Mouse (Mus musculus) heart, embryonic 13.5 days (tissue): ENCODE measurements around the gene Ptn. TPM values are rescaled to one million over a fixed set of nuclear protein-coding genes. Genes with fewer than 3 reads are reported as not detected.
A peak's percentile ranks its signal among the peaks of the same experiment; 100 is the strongest.

Experiments used
- ATAC-seq: fragments of 200-750 bp; cut with Nextera tagmentation; 2 replicates; pipeline ENCODE4 v1.8.0; 2017; ENCODE audit warnings: moderate TSS enrichment; ENCODE audit not compliant: insufficient number of reproducible peaks, low FRiP score, low TSS enrichment; ENCODE audit errors: extremely low read depth
- H3K27ac ChIP-seq: fragments of 300-500 bp; sonication (generic); replicated peaks from 2 replicates; pipeline ENCODE4 v1.5.1; 2015; ENCODE audit warnings: moderate library complexity, mild to moderate bottlenecking, inconsistent platforms
- H3K27me3 ChIP-seq: fragments of 300-500 bp; sonication (generic); replicated peaks from 2 replicates; pipeline ENCODE4 v1.6.1; 2015; ENCODE audit warnings: mild to moderate bottlenecking, inconsistent platforms
- H3K36me3 ChIP-seq: fragments of 300-500 bp; sonication (generic); 2 replicates; pipeline ENCODE4 v1.6.1; 2015; ENCODE audit warnings: mild to moderate bottlenecking, inconsistent platforms
- H3K4me1 ChIP-seq: fragments of 300-500 bp; sonication (generic); 2 replicates; pipeline ENCODE4 v1.6.1; 2015; ENCODE audit warnings: inconsistent platforms
- H3K4me2 ChIP-seq: fragments of 300-500 bp; sonication (generic); 2 replicates; pipeline ENCODE4 v1.6.1; 2015; ENCODE audit warnings: inconsistent platforms, mild to moderate bottlenecking, moderate library complexity
- H3K4me3 ChIP-seq: fragments of 300-500 bp; sonication (generic); 2 replicates; pipeline ENCODE4 v1.5.1; 2015; ENCODE audit warnings: moderate library complexity, mild to moderate bottlenecking, inconsistent platforms
- H3K9ac ChIP-seq: fragments of 300-500 bp; sonication (generic); 2 replicates; pipeline ENCODE4 v1.6.1; 2015; ENCODE audit warnings: inconsistent platforms, mild to moderate bottlenecking, moderate library complexity
- H3K9me3 ChIP-seq: fragments of 300-500 bp; sonication (generic); 2 replicates; pipeline ENCODE4 v1.6.1; 2016; ENCODE audit warnings: inconsistent platforms
- WGBS: fragments of 180-500 bp; shearing (Covaris S2); methylation state at CpG from one replicate; pipeline ENCODE4 v1.1.7; 2015; ENCODE audit warnings: mixed read lengths; 5-methylcytosine and 5-hydroxymethylcytosine counted together
- microRNA-seq: library from miRNA; unstranded; fragments of <30 nt; microRNA quantifications from one replicate; pipeline ENCODE4, GENCODE M21; 2016
- polyA plus RNA-seq: library from polyadenylated mRNA; unstranded; fragments of >200 nt; fragmentation: Nextera tagmentation; extraction: Ambion mirVana; gene quantifications from 2 replicates; pipeline ENCODE4 v1.2.1, GENCODE M21; 2015

Ptn gene
- polyA plus RNA-seq, 1 experiment from 2014 or later: 358 TPM

DNA sequence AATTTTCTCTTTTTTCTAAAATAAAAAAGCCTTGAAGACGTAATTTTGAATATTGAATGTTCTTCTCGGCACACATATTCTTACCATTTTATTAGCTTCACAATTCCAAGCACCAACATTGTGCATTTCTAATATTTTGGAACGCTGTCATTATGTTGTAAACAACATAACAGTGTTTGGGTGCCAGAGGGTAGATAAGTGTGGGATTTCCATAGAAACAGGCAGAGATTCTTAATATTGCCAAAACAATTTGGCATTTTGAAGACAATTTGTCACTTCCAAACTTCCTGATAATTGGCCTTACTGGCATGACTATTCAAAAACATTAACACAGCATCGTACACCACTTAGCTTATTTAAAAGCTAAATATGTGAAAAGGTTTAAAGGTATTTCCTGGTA, 119.1 kb downstream of the Ptn start:
- Histone ChIP-seq H3K9me3 (no peaks in the 10 kb centered on the region), H3K4me1 (0 out of 2 replicates have a peak, but pooled peaks cover 7% of the 10 kb centered on the region), H3K4me3 (no peak overlapping the region), H3K9ac (no peak overlapping the region), H3K27me3 (no peaks in the 10 kb centered on the region), H3K36me3 (no peaks in the 10 kb centered on the region), H3K27ac (no peak overlapping the region), H3K4me2 (no peak overlapping the region)
- 84% methylated on average over 4 of the region's 4 CpGs for WGBS
- ATAC-seq: no peak

DNA sequence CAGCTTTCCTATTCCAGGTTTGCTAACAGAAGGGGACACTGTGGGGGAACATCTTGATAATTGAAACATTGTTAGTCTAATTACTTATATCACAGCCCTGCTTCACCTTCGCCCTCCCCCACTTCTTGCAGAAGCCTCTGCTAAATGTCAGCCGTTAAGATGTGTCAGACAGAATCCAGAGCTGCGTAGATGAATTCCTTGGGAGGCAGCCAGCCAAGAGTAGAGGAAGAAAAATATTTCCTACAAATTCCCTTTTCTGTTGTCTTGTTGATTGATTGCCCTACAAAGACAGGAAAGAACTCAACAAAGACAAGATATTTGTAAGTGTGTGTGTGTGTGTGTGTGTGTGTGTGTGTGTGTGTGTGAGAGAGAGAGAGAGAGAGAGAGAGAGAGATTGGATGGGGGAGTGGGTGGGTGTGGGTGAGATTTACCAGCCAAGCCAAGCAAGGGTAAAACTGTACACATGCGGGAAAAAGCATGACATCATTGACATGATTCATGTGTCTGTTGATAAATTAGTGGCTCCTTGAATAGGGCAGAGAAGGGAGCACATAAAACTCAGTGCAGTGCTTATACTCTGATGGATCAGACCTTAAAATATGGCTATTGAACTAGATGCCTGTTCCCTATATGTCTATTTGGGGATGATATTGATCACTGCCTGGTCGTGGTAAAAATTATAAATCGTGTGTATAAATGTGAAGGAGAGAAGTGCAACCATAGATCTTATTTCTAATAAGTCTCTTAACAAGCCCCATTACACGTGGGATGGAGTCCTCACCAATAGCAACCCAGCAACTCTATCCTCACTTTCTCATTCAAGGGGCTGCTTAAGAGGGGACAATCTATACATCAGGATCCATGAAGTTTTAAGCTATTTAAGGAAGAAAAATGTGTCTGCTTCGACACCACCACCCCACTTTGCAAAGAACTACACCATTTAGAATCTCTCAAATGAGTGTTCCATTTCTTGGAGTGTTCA, 133.0 kb downstream of the Ptn start:
- H3K9me3 ChIP-seq: no peaks in the 10 kb centered on the region
- no peak overlapping the region for H3K4me2 ChIP-seq
- no peaks in the 10 kb centered on the region for H3K27me3 ChIP-seq
- 31% methylated on average over 8 of the region's 8 CpGs for WGBS
- peaks cover 37% of the 10 kb centered on the region for H3K4me1 ChIP-seq
- H3K9ac ChIP-seq: no peak overlapping the region
- ATAC-seq: peak; percentile 71
- H3K36me3 ChIP-seq: no peaks in the 10 kb centered on the region
- H3K27ac ChIP-seq: peak overlapping the region; percentile 83
- H3K4me3 ChIP-seq: no peak overlapping the region

DNA sequence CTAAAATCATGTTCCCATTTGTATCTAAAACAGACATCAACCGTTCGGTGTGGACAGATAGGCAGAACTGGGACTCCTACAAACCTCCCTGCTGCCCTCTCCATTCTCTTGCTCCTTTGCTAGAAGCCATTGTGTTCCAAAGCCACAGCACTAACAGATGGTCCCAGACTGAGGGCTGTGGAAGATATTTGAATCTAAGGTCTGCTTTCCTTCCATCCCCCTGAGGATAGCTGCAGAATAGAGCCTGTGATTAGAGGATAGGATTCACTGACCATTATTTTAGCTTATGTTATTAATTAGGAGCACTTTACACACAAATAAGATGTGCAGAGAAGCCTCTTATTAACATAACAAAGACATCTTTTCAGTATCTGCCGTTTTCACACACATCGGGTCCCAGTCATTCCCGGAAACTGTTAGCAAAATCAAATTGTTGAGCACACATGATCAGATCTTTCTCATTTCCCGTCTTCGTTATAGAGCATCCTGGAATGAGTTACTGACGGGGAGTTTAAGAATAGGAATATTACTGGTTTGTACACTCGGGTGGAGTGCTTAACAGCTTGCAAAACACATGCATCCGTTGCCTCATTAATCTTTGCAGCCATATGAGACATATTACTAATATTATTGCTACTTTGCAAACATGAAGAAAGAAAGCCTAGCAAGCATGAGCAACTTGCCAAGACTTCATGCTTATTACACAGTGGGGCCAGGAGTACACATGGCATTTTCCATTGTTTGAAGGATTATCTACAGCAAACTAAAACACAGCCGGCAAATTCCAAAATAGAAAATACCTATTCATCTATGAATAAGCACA, 137.4 kb downstream of the Ptn start:
- peaks cover 31% of the 10 kb centered on the region for H3K4me1 ChIP-seq
- H3K36me3 ChIP-seq: no peaks in the 10 kb centered on the region
- no peak for ATAC-seq
- H3K9me3 ChIP-seq: no peaks in the 10 kb centered on the region
- peak overlapping the region; percentile 33 for H3K27ac ChIP-seq
- no peak overlapping the region for H3K4me3 ChIP-seq
- H3K4me2 ChIP-seq: no peak overlapping the region
- H3K27me3 ChIP-seq: no peaks in the 10 kb centered on the region
- 79% methylated on average over 11 of the region's 11 CpGs for WGBS
- no peak overlapping the region for H3K9ac ChIP-seq

DNA sequence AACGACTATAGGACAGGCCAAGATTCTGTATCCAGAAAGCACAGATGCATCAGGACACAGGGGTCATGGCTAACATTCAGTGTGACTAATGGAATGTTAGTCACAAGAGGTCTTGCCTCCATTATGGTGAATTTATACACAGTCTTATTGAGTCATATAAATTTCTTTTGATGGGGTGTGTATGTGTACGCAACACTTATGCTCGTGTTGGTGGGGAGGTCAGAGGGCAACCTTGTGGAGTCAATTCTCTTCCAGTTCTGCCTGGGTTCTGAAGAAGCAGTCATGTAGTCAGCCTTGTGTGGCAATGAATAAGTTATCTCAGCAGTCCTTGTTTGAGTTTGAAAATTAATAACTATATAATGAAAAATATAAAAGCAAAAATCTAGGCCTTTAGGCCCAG, 138.7 kb downstream of the Ptn start:
- Histone ChIP-seq H3K27ac (no peak overlapping the region), H3K4me3 (no peak overlapping the region), H3K9me3 (no peaks in the 10 kb centered on the region), H3K9ac (no peak overlapping the region), H3K27me3 (no peaks in the 10 kb centered on the region), H3K36me3 (no peaks in the 10 kb centered on the region), H3K4me2 (no peak overlapping the region), H3K4me1 (peaks cover 18% of the 10 kb centered on the region)
- WGBS: 81% methylated on average over 3 of the region's 3 CpGs
- ATAC-seq: no peak

Small RNA genes lying within 50 kb of the gene (microRNA-seq; reads per million reads assigned to microRNA genes)
- gene Gm25111: not detected
